11 mouse cellular contexts compared by ENCODE assay signal in the genomic region with DNA sequence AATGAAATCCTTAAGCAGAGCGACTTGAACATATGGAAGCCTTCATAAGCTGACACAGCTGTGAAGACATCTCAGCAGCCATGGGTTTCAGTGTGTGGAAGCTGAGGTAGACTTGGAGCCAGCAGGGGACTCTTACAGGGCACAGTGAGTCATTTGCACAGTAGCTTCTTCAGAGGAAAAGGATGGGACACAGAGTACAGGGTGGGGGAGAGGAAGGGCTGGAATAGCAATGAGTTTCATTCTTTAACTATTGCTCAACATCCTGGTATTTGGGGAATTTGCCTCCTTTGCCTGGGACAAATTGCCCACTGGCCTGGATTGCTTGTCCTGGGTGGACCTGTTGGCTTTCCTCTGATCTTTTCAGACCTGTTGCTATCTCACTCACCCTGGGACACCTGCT. TPM values are rescaled to one million over a fixed set of nuclear protein-coding genes. Genes with fewer than 3 reads are reported as not detected.
DNase-seq lines count a peak whose midpoint lies in the region; ATAC-seq lines count a peak whose summit lies in the region.
"Had no signal": no experiment of that assay in that cellular context is flagged by ENCODE, and none has a peak within 500 bp of the region (broad histone marks: within the 10 kb centered on the region; RNA-seq: fewer than 3 reads in every experiment).

No protein-coding gene starts in this region.

- no peak overlapping the region for H3K4me3 ChIP-seq in kidney, embryonic 16.5 days (ENCODE audit: low read length)
- no peak overlapping the region for H3K4me3 ChIP-seq in heart, embryonic 16.5 days (ENCODE audit: low read length)
- no peak overlapping the region for H3K4me3 ChIP-seq in macrophage (ENCODE audit: inconsistent target)
- H3K4me3 ChIP-seq: intestine, embryonic 15.5 days had no signal

- H3K27ac ChIP-seq in kidney, embryonic 16.5 days (ENCODE audit: low read length) = no peak overlapping the region
- peak overlapping the region; percentile 49 for H3K27ac ChIP-seq in heart, embryonic 16.5 days (ENCODE audit: low read length)
- H3K27ac ChIP-seq in macrophage = peak overlapping the region; percentile 48
- H3K27ac ChIP-seq: intestine, embryonic 15.5 days had no signal

- ATAC-seq in kidney, embryonic 16.5 days (ENCODE audit: low FRiP score, low TSS enrichment) = no peak
- no peak for ATAC-seq in heart, embryonic 16.5 days (replicated peaks; ENCODE audit: extremely low read depth, insufficient read depth, low FRiP score)
- ATAC-seq: intestine, embryonic 15.5 days had no signal

- no peak overlapping the region for H3K9ac ChIP-seq in kidney, embryonic 16.5 days (replicated peaks; ENCODE audit: low read length)
- no peak overlapping the region for H3K9ac ChIP-seq in heart, embryonic 16.5 days (ENCODE audit: low read length)
- H3K9ac ChIP-seq: intestine, embryonic 15.5 days had no signal

- peak; percentile 28 for DNase-seq in kidney, adult 11 months
- DNase-seq in adrenal gland, postnatal 36 days = peak; percentile 7 to 33
- no peak for DNase-seq in retina, postnatal 1 day
- DNase-seq in layer of hippocampus, postnatal 10 days (ENCODE audit: low spot score in 2 of 2) = no peak
- no peak for DNase-seq in retina, embryonic 14.5 days (ENCODE audit: low spot score)

- H3K79me2 ChIP-seq in macrophage (ENCODE audit: inconsistent target) = no peaks in the 10 kb centered on the region

- 70% methylated on average over 1 of the region's 1 CpGs for WGBS in kidney, embryonic 16.5 days
- WGBS in heart, embryonic 16.5 days = 69% methylated on average over 1 of the region's 1 CpGs
- 87% methylated on average over 1 of the region's 1 CpGs for WGBS in macrophage (ENCODE audit: missing documents)

- H3K4me1 ChIP-seq in kidney, embryonic 16.5 days (ENCODE audit: insufficient read depth, low read length) = 0 out of 2 replicates have a peak, but pooled peaks cover 6% of the 10 kb centered on the region
- peaks cover 43% of the 10 kb centered on the region for H3K4me1 ChIP-seq in heart, embryonic 16.5 days (ENCODE audit: control insufficient read depth, insufficient read depth, low read length)
- H3K4me1 ChIP-seq: intestine, embryonic 15.5 days had no signal

- no peaks in the 10 kb centered on the region for H3K27me3 ChIP-seq in kidney, embryonic 16.5 days (ENCODE audit: insufficient read depth, low read length)
- H3K27me3 ChIP-seq in heart, embryonic 16.5 days (ENCODE audit: control insufficient read depth, insufficient read depth, low read length) = no peaks in the 10 kb centered on the region
- H3K27me3 ChIP-seq: intestine, embryonic 15.5 days had no signal

- H3K9me3 ChIP-seq in kidney, embryonic 16.5 days (ENCODE audit: low read length) = no peaks in the 10 kb centered on the region
- H3K9me3 ChIP-seq in heart, embryonic 16.5 days (replicated peaks; ENCODE audit: control insufficient read depth, low read length) = peaks cover 5% of the 10 kb centered on the region
- H3K9me3 ChIP-seq: intestine, embryonic 15.5 days had no signal

- H3K36me3 ChIP-seq in kidney, embryonic 16.5 days (ENCODE audit: insufficient read depth, low read length) = no peaks in the 10 kb centered on the region
- no peaks in the 10 kb centered on the region for H3K36me3 ChIP-seq in heart, embryonic 16.5 days (ENCODE audit: control insufficient read depth, insufficient read depth)
- H3K36me3 ChIP-seq in macrophage (ENCODE audit: inconsistent target) = no peaks in the 10 kb centered on the region
- H3K36me3 ChIP-seq: intestine, embryonic 15.5 days had no signal

- H3K4me2 ChIP-seq in kidney, embryonic 16.5 days (replicated peaks; ENCODE audit: low read depth, low read length) = no peak overlapping the region
- no peak overlapping the region for H3K4me2 ChIP-seq in heart, embryonic 16.5 days (ENCODE audit: low read depth, low read length)
- H3K4me2 ChIP-seq: intestine, embryonic 15.5 days; midbrain, embryonic 11.5 days had no signal

RNA-seq across cellular contexts. Expression of gene Ninj2, which starts 52.3 kb away (rescaled TPM):
- polyA plus RNA-seq in kidney, embryonic 16.5 days (2015; fragmentation: Nextera tagmentation; extraction: Ambion mirVana) = 0.19 TPM in 1 of 2 replicates, not detected in the other
- total RNA-seq in adrenal gland, postnatal 36 days (2021) = not detected
- polyA plus RNA-seq in heart, embryonic 16.5 days (2015; fragmentation: Nextera tagmentation; extraction: Ambion mirVana) = 0.25 TPM in 1 of 2 replicates, not detected in the other
- not detected for total RNA-seq in macrophage (2018; cell fraction: chromatin; rRNA removed)
- under 1 TPM in 6 of 26 experiments, not detected in 20; 0.18 to 0.34 (median 0.29) TPM for total RNA-seq in macrophage (2018; cell fraction: cytosol; rRNA removed)
- total RNA-seq in macrophage (2018; cell fraction: nucleus; rRNA removed) = not detected
- not detected in 3 replicates for polyA plus RNA-seq in macrophage (2018)
- under 1 TPM in 1 of 2 experiments, not detected in 1; 0.56 TPM for total RNA-seq in layer of hippocampus, postnatal 10 days (2021)
- total RNA-seq: MEL had no signal
- polyA plus RNA-seq: intestine, embryonic 15.5 days; midbrain, embryonic 11.5 days had no signal

Comparison
In these comparisons a context has a peak if more than half of its experiments do, and no peak if none do; other contexts are left out.
1. DNase-seq: peak in kidney, adult 11 months (single experiment) and adrenal gland, postnatal 36 days (2 of 2); none in retina, postnatal 1 day (single experiment), layer of hippocampus, postnatal 10 days (0 of 2) and retina, embryonic 14.5 days (single experiment).